ENCODE assay signal across 11 mouse cellular contexts in genomic region chr11:69406867-69407723, GRCm38 (mm10). TPM values are rescaled to one million over a fixed set of nuclear protein-coding genes. Genes with fewer than 3 reads are reported as not detected.
DNase-seq lines count a peak whose midpoint lies in the region; ATAC-seq lines count a peak whose summit lies in the region.
"Had no signal": no experiment of that assay in that cellular context is flagged by ENCODE, and none has a peak within 500 bp of the region (broad histone marks: within the 10 kb centered on the region; RNA-seq: fewer than 3 reads in every experiment).

No protein-coding gene starts in this region.

- H3K36me3 ChIP-seq in heart, embryonic 13.5 days: peaks cover 61% of the 10 kb centered on the region
- peaks cover 64% of the 10 kb centered on the region for H3K36me3 ChIP-seq in megakaryocyte, embryonic 14.5 days (replicated peaks; ENCODE audit: low read length)
- H3K36me3 ChIP-seq in limb, embryonic 10.5 days: peaks cover 70% of the 10 kb centered on the region
- peaks cover 61% of the 10 kb centered on the region for H3K36me3 ChIP-seq in neural tube, embryonic 12.5 days

- WGBS in heart, embryonic 13.5 days: 89% methylated on average over 16 of the region's 16 CpGs
- 88% methylated on average over 16 of the region's 16 CpGs for WGBS in limb, embryonic 10.5 days
- WGBS in neural tube, embryonic 12.5 days: 92% methylated on average over 16 of the region's 16 CpGs

- no peaks in the 10 kb centered on the region for H3K27me3 ChIP-seq in heart, embryonic 13.5 days (replicated peaks)
- H3K27me3 ChIP-seq in megakaryocyte, embryonic 14.5 days (replicated peaks): no peaks in the 10 kb centered on the region
- no peaks in the 10 kb centered on the region for H3K27me3 ChIP-seq in limb, embryonic 10.5 days (ENCODE audit: low read depth, poor library complexity, severe bottlenecking)
- no peaks in the 10 kb centered on the region for H3K27me3 ChIP-seq in neural tube, embryonic 12.5 days (replicated peaks)

- intact Hi-C loops in heart, postnatal 25 days (cut with DNase I): loop anchor here (10.0 kb wide), 1 partner anchor 588 kb away; the partner anchor contains the start of genes Gabarap and Phf23

- ATAC-seq in heart, embryonic 13.5 days (ENCODE audit: extremely low read depth, insufficient number of reproducible peaks, low FRiP score, low TSS enrichment): no peak
- ATAC-seq in megakaryocyte, adult 5-6 weeks (ENCODE audit: poor library complexity, severe bottlenecking): no peak
- ATAC-seq in neural tube, embryonic 12.5 days (ENCODE audit: low FRiP score, low read depth): no peak
- ATAC-seq: activated CD4-positive, CD25-positive, alpha-beta regulatory T cell, adult 4 months; forebrain, postnatal 0 days had no signal

- H3K4me2 ChIP-seq in heart, embryonic 13.5 days: peak overlapping the region; percentile 99; the same call in 1 of the 2 replicates
- H3K4me2 ChIP-seq in neural tube, embryonic 12.5 days (replicated peaks): peak overlapping the region; percentile 98; the same call in 1 of the 2 replicates

- peak overlapping the region; percentile 47 for H3K9ac ChIP-seq in heart, embryonic 13.5 days
- H3K9ac ChIP-seq in neural tube, embryonic 12.5 days: peak overlapping the region; percentile 91; the same call in 1 of the 2 replicates

- H3K27ac ChIP-seq in heart, embryonic 13.5 days (replicated peaks): no peak overlapping the region
- 0 out of 2 replicates have a peak overlapping the region, but pooled peaks have one; percentile 56 for H3K27ac ChIP-seq in limb, embryonic 10.5 days
- no peak overlapping the region for H3K27ac ChIP-seq in neural tube, embryonic 12.5 days

- no peaks in the 10 kb centered on the region for H3K9me3 ChIP-seq in heart, embryonic 13.5 days
- H3K9me3 ChIP-seq in megakaryocyte, embryonic 14.5 days: no peaks in the 10 kb centered on the region
- no peaks in the 10 kb centered on the region for H3K9me3 ChIP-seq in limb, embryonic 10.5 days (replicated peaks)
- H3K9me3 ChIP-seq in neural tube, embryonic 12.5 days: no peaks in the 10 kb centered on the region
- H3K9me3 ChIP-seq: G1E had no signal

- H3K4me1 ChIP-seq in heart, embryonic 13.5 days: peaks cover 18% of the 10 kb centered on the region
- peaks cover 33% of the 10 kb centered on the region for H3K4me1 ChIP-seq in megakaryocyte, embryonic 14.5 days
- H3K4me1 ChIP-seq in limb, embryonic 10.5 days: peaks cover 41% of the 10 kb centered on the region
- peaks cover 26% of the 10 kb centered on the region for H3K4me1 ChIP-seq in neural tube, embryonic 12.5 days

- H3K4me3 ChIP-seq in heart, embryonic 13.5 days: no peak overlapping the region
- H3K4me3 ChIP-seq in megakaryocyte, embryonic 14.5 days (replicated peaks): peak overlapping the region; percentile 3
- peak overlapping the region; percentile 87 for H3K4me3 ChIP-seq in limb, embryonic 10.5 days
- H3K4me3 ChIP-seq in neural tube, embryonic 12.5 days: peak overlapping the region; percentile 7; the same call in 1 of the 2 replicates

- no peak for DNase-seq in heart, postnatal 25 days (ENCODE audit: low spot score)
- DNase-seq in limb, embryonic 10.5 days (ENCODE audit: low spot score): no peak
- DNase-seq in layer of hippocampus, adult 9-11 months: no peak
- DNase-seq: forebrain, postnatal 0 days; lung, postnatal 36 days had no signal

RNA-seq across cellular contexts. Expression of gene Kdm6b, which starts 6.4 kb away (rescaled TPM):
- polyA plus RNA-seq in heart, embryonic 13.5 days (2015; fragmentation: Nextera tagmentation; extraction: Ambion mirVana): 20.9 and 21.6 TPM in 2 replicates
- 10 to 100 TPM; 25.6 to 30.3 TPM for total RNA-seq in heart, postnatal 25 days (2021)
- polyA plus RNA-seq in megakaryocyte, embryonic 14.5 days (2012; ENCODE audit: insufficient read depth, low replicate concordance): 44.5 and 45.4 TPM in 2 replicates
- total RNA-seq in megakaryocyte, adult 5-6 weeks (2015): 27.1 and 29.0 TPM in 2 replicates
- 5.0 and 6.7 TPM in 2 replicates for total RNA-seq in megakaryocyte, adult 5-6 weeks (2017)
- 36.6 and 40.8 TPM in 2 replicates for polyA plus RNA-seq in limb, embryonic 10.5 days (2016; fragmentation: Nextera tagmentation; extraction: Ambion mirVana)
- 48.6 and 52.4 TPM in 2 replicates for polyA plus RNA-seq in neural tube, embryonic 12.5 days (2016; fragmentation: Nextera tagmentation; extraction: Ambion mirVana)

RNA-seq across cellular contexts. Expression of gene Tmem88, which starts 9.1 kb away (rescaled TPM):
- polyA plus RNA-seq in heart, embryonic 13.5 days (2015; fragmentation: Nextera tagmentation; extraction: Ambion mirVana): 40.0 and 40.5 TPM in 2 replicates
- total RNA-seq in heart, postnatal 25 days (2021): 10 to 100 TPM; 22.5 to 23.7 TPM
- polyA plus RNA-seq in megakaryocyte, embryonic 14.5 days (2012; ENCODE audit: insufficient read depth, low replicate concordance): 0.35 TPM in 1 of 2 replicates, not detected in the other
- 0.14 TPM in 1 of 2 replicates, not detected in the other for total RNA-seq in megakaryocyte, adult 5-6 weeks (2015)
- 0.18 TPM in 1 of 2 replicates, not detected in the other for total RNA-seq in megakaryocyte, adult 5-6 weeks (2017)
- polyA plus RNA-seq in limb, embryonic 10.5 days (2016; fragmentation: Nextera tagmentation; extraction: Ambion mirVana): 23.0 and 24.7 TPM in 2 replicates
- polyA plus RNA-seq in neural tube, embryonic 12.5 days (2016; fragmentation: Nextera tagmentation; extraction: Ambion mirVana): 13.7 TPM in 2 replicates

RNA-seq across cellular contexts. Expression of gene Cyb5d1, which starts 11.7 kb away (rescaled TPM):
- polyA plus RNA-seq in heart, embryonic 13.5 days (2015; fragmentation: Nextera tagmentation; extraction: Ambion mirVana): 21.2 and 21.5 TPM in 2 replicates
- total RNA-seq in heart, postnatal 25 days (2021): 10 to 100 TPM; 26.1 to 29.3 TPM
- polyA plus RNA-seq in megakaryocyte, embryonic 14.5 days (2012; ENCODE audit: insufficient read depth, low replicate concordance): 0.25 and 2.4 TPM in 2 replicates
- 11.6 and 15.3 TPM in 2 replicates for total RNA-seq in megakaryocyte, adult 5-6 weeks (2015)
- total RNA-seq in megakaryocyte, adult 5-6 weeks (2017): 24.0 and 28.1 TPM in 2 replicates
- polyA plus RNA-seq in limb, embryonic 10.5 days (2016; fragmentation: Nextera tagmentation; extraction: Ambion mirVana): 45.2 and 51.6 TPM in 2 replicates
- 48.5 and 49.9 TPM in 2 replicates for polyA plus RNA-seq in neural tube, embryonic 12.5 days (2016; fragmentation: Nextera tagmentation; extraction: Ambion mirVana)

RNA-seq across cellular contexts. Expression of gene Naa38, which starts 11.8 kb away (rescaled TPM):
- 135 and 139 TPM in 2 replicates for polyA plus RNA-seq in heart, embryonic 13.5 days (2015; fragmentation: Nextera tagmentation; extraction: Ambion mirVana)
- 10 to 100 TPM; 97.5 to 99.2 TPM for total RNA-seq in heart, postnatal 25 days (2021)
- polyA plus RNA-seq in megakaryocyte, embryonic 14.5 days (2012; ENCODE audit: insufficient read depth, low replicate concordance): 33.8 and 159 TPM in 2 replicates
- total RNA-seq in megakaryocyte, adult 5-6 weeks (2015): 90.6 and 105 TPM in 2 replicates
- 147 and 161 TPM in 2 replicates for total RNA-seq in megakaryocyte, adult 5-6 weeks (2017)
- polyA plus RNA-seq in limb, embryonic 10.5 days (2016; fragmentation: Nextera tagmentation; extraction: Ambion mirVana): 140 and 151 TPM in 2 replicates
- 105 and 111 TPM in 2 replicates for polyA plus RNA-seq in neural tube, embryonic 12.5 days (2016; fragmentation: Nextera tagmentation; extraction: Ambion mirVana)

RNA-seq across cellular contexts. Expression of gene Chd3, which starts 37.9 kb away (rescaled TPM):
- polyA plus RNA-seq in heart, embryonic 13.5 days (2015; fragmentation: Nextera tagmentation; extraction: Ambion mirVana): 18.0 and 18.8 TPM in 2 replicates
- total RNA-seq in heart, postnatal 25 days (2021): 10 to 100 TPM; 26.4 to 27.9 TPM
- polyA plus RNA-seq in megakaryocyte, embryonic 14.5 days (2012; ENCODE audit: insufficient read depth, low replicate concordance): 14.5 and 29.7 TPM in 2 replicates
- total RNA-seq in megakaryocyte, adult 5-6 weeks (2015): 13.6 and 13.9 TPM in 2 replicates
- 17.1 and 19.8 TPM in 2 replicates for total RNA-seq in megakaryocyte, adult 5-6 weeks (2017)
- 35.1 and 70.5 TPM in 2 replicates for polyA plus RNA-seq in limb, embryonic 10.5 days (2016; fragmentation: Nextera tagmentation; extraction: Ambion mirVana)
- polyA plus RNA-seq in neural tube, embryonic 12.5 days (2016; fragmentation: Nextera tagmentation; extraction: Ambion mirVana): 87.1 and 93.0 TPM in 2 replicates

Comparison
In these comparisons a context has a peak if more than half of its experiments do, and no peak if none do; other contexts are left out.
1. RNA of gene Tmem88, which starts 9.1 kb away (polyA plus RNA-seq): 40.0 to 40.5 TPM in heart, embryonic 13.5 days, 23.0 to 24.7 TPM in limb, embryonic 10.5 days and 13.7 TPM in neural tube, embryonic 12.5 days; 0.35 TPM in megakaryocyte, embryonic 14.5 days; every median in the first group is over 10 times any median in the second.